Mouse (Mus musculus): Measurements from ENCODE around the gene Kras.

Gene Kras

GRCm38 (mm10) chr6:145187093-145188088, 62.6 kb downstream of the Kras start:
- peak; percentile 34 for DNase-seq (ENCODE audit: low read depth, low spot score)

GRCm38 (mm10) chr6:145186096-145186495, 63.9 kb downstream of the Kras start:
- DNase-seq (ENCODE audit: low read depth, low spot score), result no peak

GRCm38 (mm10) chr6:145182044-145182443, 68.0 kb downstream of the Kras start:
- DNase-seq (ENCODE audit: low read depth, low spot score), result no peak

GRCm38 (mm10) chr6:145179665-145180064, 70.4 kb downstream of the Kras start:
- peak; percentile 22 for DNase-seq (ENCODE audit: low read depth, low spot score)

- DNase-seq (ENCODE audit: low read depth, low spot score), result no peak
Observed at GRCm38 (mm10) chr6:145176474-145176873, 73.6 kb downstream of the Kras start.

- DNase-seq (ENCODE audit: low read depth, low spot score), result no peak
Observed at GRCm38 (mm10) chr6:145175571-145175981, 74.5 kb downstream of the Kras start.

- no peak for DNase-seq (ENCODE audit: low read depth, low spot score)
Observed at GRCm38 (mm10) chr6:145173781-145174191, 76.3 kb downstream of the Kras start.

GRCm38 (mm10) chr6:145171892-145172606, 78.0 kb downstream of the Kras start:
- no peak for DNase-seq (ENCODE audit: low read depth, low spot score)

All from retina, adult 2 months (tissue).